Mouse (Mus musculus) cerebellum, adult 11 months (tissue): ENCODE measurements at regions not wholly inside any gene's neighbourhood (a gene's known extent, or its start where the extent isn't known, plus 50 kb on each side); places are given as distances from the start of the nearest gene placed in this dataset.

Experiments used
- DNase-seq: peaks from one replicate; pipeline ENCODE4 v3.0.0; 2022

DNA sequence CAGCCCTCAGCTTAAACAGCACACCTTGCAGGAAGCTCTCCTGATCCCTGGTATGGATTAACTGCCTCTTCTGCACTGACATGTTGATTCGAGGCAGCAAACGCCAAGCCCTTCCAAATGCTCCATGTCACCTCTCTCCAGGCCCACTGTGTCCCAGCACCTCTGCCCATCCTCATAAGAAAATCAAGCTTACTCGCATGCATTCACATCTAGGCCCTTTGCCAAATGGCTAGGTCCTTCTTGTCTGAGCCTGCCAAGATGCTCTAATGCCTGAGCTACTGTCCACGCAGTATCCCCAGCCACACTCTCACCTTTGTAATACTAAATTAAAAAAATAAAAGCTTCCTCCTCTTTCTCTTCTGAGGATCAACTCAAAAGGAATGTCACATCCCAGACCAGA lies 588.7 kb upstream of the Cdh11 start:
- DNase-seq: no peak

DNA sequence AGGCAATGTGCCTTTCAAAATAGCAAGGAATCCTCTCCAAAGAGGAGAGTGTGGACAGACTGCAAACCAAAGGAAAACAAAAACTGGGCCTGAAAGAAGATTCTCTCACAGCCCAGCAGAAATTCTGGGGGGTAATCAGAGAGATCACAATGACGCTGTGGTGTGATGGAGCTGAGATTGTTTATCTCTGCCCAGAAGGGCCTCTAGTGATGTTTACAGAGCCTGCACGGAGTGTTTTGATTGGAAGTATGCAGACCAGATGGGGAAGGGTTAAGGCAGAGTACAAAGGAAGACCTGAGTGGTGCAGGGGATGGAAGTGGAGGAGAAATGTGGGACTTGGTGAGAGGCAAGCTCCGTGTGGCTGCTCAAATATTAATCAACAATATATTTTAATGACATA lies 593.1 kb upstream of the Cdh11 start:
- DNase-seq: no peak

DNA sequence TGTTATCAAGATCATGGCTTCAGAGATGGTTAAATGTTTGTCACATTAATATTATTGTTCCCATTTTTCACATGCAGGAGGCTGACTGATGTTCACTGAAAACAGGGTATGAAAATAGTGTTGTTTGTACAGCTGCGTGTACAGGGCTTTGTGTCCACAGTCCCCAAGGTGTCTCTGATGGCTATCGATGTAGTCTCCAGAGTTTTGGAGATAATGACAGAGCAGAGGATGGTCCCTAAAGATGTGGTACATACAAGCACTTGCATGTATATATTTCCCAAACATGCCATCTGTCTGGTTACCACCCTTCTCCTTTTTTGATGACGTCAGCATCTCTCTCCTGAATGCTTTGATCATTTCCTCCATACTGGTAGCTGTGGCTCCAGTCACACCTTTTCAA lies 596.1 kb upstream of the Cdh11 start:
- DNase-seq: no peak

DNA sequence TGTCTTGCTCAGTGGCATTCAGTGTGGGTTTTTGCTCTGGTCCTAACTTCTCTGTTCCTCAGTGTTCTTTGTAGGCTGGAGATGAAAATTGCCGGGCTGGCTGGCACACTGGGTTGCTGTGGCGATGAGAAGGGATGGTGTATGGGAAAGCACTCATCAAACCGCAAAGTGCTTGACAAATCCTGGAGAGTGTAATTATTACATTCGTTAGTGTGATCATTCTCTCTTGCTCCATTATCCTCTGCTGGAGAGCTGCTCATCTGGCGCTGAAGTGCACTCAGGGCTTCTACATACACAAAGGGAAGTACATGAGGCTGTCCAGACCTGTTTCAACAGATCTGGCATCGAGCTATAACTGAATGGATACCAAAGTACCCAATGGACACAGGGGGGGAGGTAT lies 605.9 kb upstream of the Cdh11 start:
- DNase-seq: no peak

GRCm38 (mm10) chr8:103395316-103395715 lies 609.9 kb upstream of the Cdh11 start:
- DNase-seq: no peak

- DNase-seq: no peak
Observed at GRCm38 (mm10) chr8:103398179-103398578, 612.7 kb upstream of the Cdh11 start.

GRCm38 (mm10) chr8:103399466-103399865 lies 614.0 kb upstream of the Cdh11 start:
- no peak for DNase-seq

DNA sequence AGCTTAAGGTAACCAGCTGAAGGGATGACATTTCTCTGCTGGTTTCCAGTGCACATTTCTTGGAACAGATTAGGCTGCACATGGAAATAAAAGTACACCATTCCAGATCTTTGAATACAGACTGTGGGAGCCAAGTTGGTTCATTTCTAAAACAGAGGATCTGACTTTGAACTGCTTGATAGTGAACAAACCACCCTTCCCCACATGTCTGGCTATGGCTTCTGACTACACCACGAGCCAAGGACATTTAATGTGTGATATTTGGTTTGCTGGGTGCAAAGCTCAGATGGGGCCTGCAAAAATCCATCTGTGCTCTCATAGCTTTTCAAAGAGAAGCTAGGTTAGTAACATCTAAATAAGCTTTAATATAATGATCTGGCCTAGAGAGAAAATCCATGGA lies 614.7 kb upstream of the Cdh11 start:
- DNase-seq: no peak

DNA sequence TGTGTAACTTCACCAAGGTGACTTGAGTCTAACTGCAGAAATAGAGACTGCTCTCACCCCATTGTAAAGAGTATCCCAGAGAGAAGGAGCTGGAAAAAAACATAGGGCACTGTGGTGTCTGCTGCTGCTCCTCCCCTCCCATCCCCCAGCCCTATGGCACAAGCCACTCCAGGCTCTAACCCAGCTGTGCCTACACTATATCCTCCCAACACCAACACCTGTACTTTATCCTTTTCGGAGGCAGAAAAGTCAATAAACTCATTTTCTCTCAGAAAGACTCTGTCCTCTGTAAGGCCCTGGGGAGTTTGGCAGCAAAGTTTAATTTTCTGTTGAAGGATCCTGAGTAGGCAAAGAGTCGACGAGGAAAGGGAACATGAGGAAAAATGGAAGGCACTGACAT lies 617.3 kb upstream of the Cdh11 start:
- no peak for DNase-seq

GRCm38 (mm10) chr8:103403826-103404225 lies 618.4 kb upstream of the Cdh11 start:
- DNase-seq: no peak

GRCm38 (mm10) chr8:103405787-103406186 lies 620.3 kb upstream of the Cdh11 start:
- no peak for DNase-seq

- DNase-seq: no peak
Observed at GRCm38 (mm10) chr8:103406921-103407320, 621.5 kb upstream of the Cdh11 start.

GRCm38 (mm10) chr8:103407631-103408030 lies 622.2 kb upstream of the Cdh11 start:
- DNase-seq: no peak

- no peak for DNase-seq
Observed at GRCm38 (mm10) chr8:103408411-103408810, 623.0 kb upstream of the Cdh11 start.

- DNase-seq: no peak
Observed at GRCm38 (mm10) chr8:103409121-103409551, 623.7 kb upstream of the Cdh11 start.

DNA sequence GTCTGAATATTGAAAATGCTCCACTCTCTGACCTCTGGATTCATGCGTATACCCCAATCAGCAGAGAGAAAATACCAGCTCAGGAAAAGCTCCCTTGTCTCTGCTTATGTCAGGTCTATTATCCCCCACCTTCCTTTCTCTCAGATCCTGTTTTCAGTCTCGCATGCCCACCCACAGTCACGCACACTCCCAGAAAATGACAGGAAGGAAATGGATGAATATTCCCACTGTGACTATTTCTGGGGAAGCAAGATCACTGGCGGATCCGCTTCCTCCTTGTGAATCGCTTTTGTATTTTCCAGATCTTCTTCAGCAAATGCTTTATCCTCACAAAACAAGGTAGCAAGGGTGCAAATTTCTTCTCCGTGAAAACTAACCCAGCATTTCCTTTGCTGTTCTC lies 627.3 kb upstream of the Cdh11 start:
- no peak for DNase-seq

GRCm38 (mm10) chr8:103413589-103414575 lies 628.4 kb upstream of the Cdh11 start:
- no peak for DNase-seq

DNA sequence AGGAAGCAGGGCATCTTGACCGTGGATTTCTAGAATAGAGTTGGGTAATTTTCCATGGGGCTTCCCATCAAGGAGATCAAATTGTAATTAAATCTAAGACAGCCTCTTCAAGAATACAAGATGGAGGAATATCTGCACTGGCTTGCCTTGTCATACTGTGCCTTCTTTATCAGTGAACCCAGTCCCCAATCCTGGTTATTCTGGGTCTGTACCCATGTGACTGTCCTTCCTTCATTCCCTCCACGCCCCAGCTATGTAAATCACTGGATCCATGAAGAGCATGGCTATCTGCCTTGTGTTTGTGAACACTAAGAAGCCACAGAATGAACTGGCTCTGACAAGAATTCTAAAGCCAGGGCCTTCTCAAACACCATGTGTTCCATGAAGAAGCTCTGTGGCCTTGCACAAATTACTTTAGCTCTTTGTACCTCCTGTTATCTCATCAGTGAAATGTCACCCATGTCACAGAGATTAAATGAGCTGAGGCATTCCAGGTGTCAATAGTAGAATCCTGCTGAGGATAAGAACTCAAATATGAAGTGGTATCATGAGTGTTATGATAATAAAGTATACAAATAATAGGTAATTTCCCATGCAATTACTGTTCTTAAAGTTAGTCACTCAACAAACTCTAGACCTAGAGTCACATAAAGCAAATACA lies 637.0 kb upstream of the Cdh11 start:
- no peak for DNase-seq

DNA sequence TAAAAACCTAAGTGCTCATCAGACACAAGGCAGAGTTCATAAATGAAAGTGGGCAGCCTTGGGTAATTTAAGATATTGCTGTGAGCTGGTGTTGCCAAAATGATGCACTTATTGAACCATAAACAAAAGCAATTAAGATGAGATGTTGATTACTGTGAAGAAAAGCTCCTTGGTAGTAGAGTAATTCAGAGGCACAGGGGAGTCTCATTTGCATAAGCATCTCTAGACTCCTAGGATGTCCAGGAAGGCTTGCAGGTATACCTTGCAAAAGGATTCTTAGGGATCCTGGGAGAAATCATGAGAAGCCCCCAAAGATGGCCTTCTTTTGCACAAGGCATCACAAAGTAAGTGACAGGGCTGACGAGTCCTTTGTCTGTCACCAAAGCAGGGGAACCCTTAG lies 640.5 kb upstream of the Cdh11 start:
- DNase-seq: no peak

DNA sequence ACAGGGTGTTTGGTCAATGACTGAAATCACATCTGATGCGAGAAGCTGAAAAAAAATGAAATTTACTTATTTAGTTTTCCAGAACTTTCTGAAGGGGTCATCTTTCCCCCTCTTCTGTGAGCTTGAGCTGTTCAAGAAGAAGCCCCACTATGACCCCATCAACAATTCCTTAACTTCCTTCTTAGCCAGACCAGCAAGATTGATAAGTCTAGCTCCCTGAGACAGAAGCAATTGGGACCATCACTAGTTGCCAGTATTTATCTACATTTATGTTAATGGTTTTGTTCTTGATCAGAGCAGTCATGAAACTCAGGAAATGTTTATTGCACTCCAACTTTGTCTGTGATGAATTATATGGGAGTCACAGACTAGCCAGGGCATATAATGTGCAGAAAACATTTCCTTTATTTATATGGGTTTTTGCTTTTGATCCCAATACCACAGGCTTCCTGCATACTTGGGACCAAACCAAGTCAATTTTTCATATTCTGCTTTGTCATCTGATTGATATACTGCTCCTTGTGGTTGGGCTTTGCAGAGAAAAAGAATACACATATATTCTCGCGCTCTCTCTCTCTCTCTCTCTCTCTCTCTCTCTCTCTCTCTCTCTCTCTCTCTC lies 645.5 kb upstream of the Cdh11 start:
- DNase-seq: no peak

DNA sequence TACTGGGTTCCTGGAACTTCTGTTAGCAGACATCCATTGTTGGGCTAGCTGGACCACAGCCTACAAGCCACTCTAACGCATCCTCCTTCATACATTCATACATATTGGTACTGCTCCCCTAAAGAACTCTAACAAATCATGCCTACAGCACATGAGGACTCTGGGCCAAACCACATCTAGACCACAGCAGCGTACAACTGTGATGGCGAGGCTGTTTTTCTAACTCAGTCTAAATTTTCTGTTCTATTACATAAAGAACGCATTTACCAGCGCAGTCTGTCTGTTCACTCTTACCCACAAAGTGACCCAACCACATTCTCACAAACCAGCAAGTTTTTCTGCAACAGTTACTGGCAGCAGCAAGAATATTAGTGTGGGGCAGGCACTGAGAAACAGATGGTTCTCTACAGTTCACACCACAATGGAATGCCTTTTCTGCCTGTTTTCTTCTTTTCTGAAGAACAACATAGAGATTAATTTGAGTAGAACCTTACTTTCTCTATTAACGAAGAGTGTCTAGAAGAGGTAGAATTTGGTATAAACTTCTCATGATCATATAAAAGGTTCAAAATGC lies 648.2 kb upstream of the Cdh11 start:
- no peak for DNase-seq

- no peak for DNase-seq
Observed at GRCm38 (mm10) chr8:103438995-103439717, 653.7 kb upstream of the Cdh11 start.

DNA sequence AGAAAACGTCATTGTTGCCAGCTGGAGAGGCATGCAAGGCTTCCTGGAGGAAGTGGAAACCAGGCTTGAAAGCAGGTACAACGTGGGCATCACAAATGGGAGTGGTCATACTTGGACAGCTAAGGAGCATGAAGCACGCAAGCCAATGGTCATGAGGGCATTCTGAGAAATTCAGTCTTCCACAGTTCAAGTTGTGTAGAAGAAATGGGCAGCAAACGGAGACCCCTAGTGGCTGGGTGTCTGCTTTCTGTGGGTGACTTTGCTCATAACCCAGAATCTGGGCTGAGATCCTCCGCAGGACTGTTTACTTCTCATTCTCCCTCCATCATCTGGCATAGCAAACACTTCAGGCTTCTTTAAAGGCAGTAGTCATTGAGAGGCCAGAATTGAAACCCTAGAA lies 655.7 kb upstream of the Cdh11 start:
- DNase-seq: no peak
